Mouse (Mus musculus) monocyte, adult 5-6 weeks (primary cell): Measurements from ENCODE around the gene Rhcg. TPM values are rescaled to one million over a fixed set of nuclear protein-coding genes. Genes with fewer than 3 reads are reported as not detected.

ENCODE experiments used
- ATAC-seq: fragments of 153-309, 156-312 bp; replicated peaks from 2 replicates; pipeline ENCODE4 v1.8.0; 2017; ENCODE audit warnings: mild to moderate bottlenecking; ENCODE audit not compliant: low TSS enrichment, insufficient number of reproducible peaks, severe bottlenecking, poor library complexity, low FRiP score
- total RNA-seq: library from RNA; stranded (forward); fragments of 200-1000, 200-491, 200-594 nt; gene quantifications from 3 replicates; pipeline ENCODE4 v1.2.3, GENCODE M21; 2017

Rhcg gene
- total RNA-seq, 1 experiment from 2014 or later, result not detected

DNA sequence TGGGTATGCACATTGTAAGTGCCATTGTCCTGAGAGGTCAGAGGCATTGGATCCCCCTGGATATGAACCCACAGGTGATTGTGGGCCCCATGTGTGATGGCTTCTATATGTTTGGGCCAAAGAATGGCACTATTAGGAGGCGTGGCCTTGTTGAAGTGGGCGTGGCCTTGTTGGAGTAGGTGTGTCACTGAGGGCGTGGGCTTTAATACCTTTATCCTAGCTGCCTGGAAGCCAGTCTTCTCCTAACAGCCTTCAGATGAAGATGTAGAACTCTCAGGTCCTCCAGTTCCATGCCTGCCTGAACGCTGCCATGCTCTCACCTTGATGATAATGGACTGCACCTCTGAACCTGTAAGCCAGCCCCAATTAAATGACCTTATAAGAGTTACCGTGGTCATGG, 55.1 kb downstream of the Rhcg start:
- ATAC-seq, result no peak

DNA sequence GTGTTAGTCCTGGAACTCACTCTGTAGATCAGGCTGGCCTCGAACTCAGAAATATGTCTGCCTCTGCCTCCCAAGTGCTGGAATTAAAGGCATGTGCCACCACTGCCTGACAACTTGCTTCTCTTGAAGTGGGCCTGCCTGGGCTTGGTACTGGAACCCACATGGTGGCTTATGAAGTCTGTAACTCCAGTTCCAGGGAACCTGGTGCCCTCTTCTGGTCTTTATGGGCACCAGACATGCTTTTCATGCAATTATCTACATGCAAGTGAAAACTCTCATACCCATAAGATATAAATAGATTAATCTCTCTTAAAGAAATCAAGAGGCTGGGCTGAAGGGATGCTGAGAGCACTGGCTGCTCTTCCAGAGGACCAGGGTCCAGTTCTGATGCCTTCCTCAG, 58.8 kb downstream of the Rhcg start:
- no peak for ATAC-seq

DNA sequence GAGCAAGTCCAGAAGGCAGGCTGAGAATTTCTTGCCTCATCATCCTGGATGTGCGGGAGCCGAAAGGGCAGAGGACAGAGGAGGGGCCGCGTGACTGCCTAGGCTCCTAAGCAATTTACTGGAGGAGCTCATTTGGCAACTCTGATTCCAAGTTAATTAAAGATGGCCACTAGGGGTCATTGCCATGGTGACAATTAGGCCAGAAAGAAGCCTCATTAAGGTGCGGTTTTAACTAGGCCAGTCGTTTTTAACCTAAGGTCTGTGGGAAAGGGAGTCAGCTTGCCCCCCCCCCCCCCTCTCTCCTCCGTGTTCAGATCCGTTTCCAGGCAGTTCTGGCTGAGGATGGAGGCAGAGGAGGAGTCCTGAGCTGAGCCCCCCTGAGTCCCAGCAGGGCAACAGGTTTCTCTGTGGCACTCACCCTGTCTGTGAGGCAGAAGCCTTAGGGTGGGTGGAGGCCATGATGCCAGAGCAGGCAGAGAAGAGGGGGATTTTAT, 59.7 kb downstream of the Rhcg start:
- no peak for ATAC-seq

DNA sequence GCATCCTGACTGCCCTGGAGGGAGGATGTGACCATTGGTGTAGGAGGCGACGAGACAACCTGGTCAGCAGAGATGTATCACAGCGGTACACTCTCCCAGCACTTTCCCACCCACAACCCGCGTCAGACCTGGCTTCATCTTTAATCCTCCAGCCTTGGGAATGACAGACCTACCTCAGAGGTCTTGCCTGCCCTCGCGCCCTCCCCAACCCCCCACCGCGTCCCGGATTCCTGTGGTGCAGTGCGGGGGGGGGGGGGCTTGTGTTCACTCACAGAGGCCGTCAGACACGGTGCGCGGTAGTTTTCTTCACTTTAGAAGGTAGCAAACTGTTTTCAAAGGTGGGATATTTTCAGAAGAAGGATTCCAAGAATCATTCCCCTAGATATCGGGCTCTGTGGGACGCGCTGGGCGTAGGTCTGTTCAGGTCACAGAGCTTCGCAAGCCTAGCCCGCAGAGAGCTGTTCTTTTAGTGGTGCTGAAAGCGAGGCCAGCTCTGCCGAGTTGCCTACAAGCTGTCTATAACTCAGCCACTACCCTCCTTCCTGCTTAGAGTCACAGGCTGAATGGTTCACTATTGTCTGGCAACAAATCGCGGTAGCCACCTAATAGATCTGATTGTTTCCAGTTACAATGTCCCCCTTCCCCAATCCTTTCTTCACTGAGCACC, 62.0 kb downstream of the Rhcg start:
- ATAC-seq, result no peak

DNA sequence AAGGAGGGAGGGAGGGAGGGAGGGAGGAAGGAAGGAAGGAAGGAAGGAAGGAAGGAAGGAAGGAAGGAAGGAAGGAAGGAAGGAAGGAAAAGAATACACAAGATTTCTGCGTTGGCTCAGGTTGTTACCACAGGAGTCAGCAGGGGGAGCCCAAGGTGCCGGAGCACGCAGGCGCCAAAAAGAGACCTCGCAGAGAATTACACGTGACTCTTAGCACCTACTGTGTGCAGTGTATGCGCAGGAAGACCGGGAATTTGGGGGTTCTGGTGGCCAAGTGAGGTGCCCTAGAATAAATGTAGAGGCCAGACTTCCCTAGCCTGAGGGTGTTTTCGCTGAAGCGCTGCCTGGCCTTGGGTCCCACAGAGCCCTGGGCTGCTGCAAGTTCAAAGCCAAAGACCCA, 64.8 kb downstream of the Rhcg start:
- ATAC-seq, result no peak

DNA sequence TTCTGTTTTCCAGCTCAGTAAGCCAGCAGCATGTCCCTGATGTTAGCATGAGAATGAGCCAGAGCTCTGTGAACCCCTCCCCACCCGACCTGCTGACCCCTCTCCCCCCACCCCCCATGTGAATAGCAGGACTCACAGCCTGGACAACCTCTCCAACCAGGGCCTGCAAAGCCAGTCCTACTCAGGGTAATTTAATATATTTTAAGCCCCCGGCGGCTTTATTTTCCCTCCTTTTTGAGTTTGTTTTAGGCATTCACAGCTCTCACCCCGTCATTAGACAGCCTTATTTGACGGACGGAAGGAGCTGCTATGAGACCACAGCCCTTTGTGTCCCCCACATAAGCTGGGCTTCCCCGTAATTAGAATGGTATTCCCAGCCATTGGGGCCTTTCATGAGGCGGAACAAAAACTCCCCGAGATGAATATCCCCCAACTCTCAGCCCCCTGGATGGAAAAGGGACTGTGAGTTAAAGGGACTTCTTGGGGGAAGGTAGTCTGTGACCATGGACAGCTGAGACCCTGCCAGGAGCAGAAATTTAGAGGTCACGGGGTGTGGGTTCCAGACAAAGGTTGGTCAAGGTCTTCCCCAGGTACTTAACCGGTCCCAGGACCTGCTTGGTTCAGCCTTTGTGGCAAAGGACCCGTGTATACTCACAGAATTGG, 68.4 kb downstream of the Rhcg start:
- no peak for ATAC-seq

DNA sequence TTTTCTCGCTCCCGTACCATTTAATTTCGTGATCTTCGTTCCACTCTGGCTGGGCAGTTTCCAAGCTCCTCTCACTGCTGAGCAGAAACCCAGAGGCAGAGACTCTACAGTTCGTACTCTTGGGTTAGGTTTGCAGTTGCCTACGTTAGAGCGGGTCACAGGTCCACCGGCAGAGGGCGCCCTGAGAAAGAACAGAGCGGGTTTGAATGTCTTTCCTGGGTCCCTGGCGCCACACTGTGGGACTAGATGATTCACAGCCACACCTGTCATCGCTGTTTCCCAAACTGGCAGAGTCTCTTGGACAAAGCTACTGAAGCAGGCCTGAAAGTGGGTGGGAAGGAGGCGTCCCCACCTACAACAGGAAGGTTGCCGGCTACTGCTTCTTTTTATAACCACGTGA, 70.4 kb downstream of the Rhcg start:
- no peak for ATAC-seq

DNA sequence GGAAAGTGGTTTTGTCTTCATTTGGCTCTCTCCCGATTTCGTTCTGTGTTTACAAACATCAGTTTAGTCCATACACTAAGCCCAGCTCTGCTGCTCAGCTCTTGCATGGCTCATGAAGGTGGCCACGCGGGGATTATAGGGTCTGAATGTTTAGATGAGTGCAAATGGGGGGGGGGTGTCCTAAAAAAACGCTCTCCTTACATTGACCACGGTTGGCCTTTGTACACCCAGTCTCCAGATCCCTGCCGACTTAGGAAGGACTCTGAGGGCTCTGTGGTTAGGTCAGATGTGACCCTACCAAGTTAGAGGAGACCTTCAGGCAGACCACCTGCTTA, 72.4 kb downstream of the Rhcg start:
- ATAC-seq, result no peak

DNA sequence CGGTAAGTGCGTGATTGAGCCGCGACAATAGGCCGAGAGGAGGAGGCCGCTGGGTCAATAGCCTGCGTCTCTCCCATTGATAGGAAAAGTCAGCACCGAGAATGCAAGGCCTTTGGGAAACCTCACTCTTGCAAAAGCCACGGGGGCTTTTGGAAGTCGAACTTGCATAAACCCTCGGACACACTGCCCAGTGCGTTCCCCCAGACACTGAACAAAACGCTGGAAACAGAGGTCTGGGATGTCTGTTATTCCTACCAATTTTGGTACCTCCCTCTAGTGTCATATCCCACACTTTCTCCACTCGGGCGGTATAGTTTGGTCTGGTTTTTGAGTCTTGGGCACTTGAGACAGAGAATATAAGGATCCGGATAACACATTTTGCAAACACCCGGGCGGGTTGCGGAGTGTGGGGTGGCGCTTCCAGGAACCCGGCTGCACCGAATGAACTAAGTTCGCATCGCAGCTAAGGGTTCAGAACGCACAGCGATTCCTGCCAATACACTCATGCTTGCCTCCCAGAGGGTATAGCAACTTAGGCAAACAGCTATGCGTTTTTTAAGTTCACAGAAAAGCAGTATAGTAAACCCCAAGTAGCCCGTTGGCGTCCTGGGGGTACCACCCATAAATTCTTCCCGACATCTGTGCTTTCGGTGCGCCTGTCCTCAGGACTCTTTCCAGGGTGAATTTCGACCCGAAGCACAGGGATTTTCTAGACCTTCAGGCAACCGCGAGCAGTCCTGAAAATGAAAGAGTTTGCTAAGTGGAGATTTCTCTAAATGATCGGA, 73.0 kb downstream of the Rhcg start:
- no peak for ATAC-seq

Other genes starting within 250 kb of the Rhcg start
- not detected in 3 replicates for gene Rlbp1, start 230.6 kb downstream of the Rhcg start, total RNA-seq
- gene Fanci, start 225.7 kb downstream of the Rhcg start, total RNA-seq, result 2.6 to 5.1 TPM (median 4.6 TPM) in 3 replicates
- gene Polg, start 151.3 kb downstream of the Rhcg start, total RNA-seq, result 70.5 to 97.7 TPM (median 92.7 TPM) in 3 replicates
- gene Ticrr, start 42.5 kb upstream of the Rhcg start, total RNA-seq, result 0.29 to 1.5 TPM (median 0.75 TPM) in 3 replicates
- gene Kif7, start 98.1 kb upstream of the Rhcg start, total RNA-seq, result 0.19 TPM in 1 of 3 replicates, not detected in the others
- not detected in 3 replicates for gene Plin1, start 115.2 kb upstream of the Rhcg start, total RNA-seq
- 1.1 to 2.5 TPM in 2 of 3 replicates, not detected in the other for gene Pex11a, start 125.5 kb upstream of the Rhcg start, total RNA-seq
- gene Wdr93, start 125.5 kb upstream of the Rhcg start, total RNA-seq, result not detected in 3 replicates
- gene Mesp1, start 176.1 kb upstream of the Rhcg start, total RNA-seq, result not detected in 3 replicates
- gene Mesp2, start 193.1 kb upstream of the Rhcg start, total RNA-seq, result not detected in 3 replicates
- gene Anpep, start 243.4 kb upstream of the Rhcg start, total RNA-seq, result 0.68 to 0.75 TPM in 2 of 3 replicates, not detected in the other